Mouse (Mus musculus) hindbrain, postnatal 0 days (tissue): Measurements from ENCODE around the gene Cxcl10. TPM values are rescaled to one million over a fixed set of nuclear protein-coding genes. Genes with fewer than 3 reads are reported as not detected.

Experiments
- ATAC-seq: fragments of 200-750 bp; cut with Nextera tagmentation; 2 replicates; pipeline ENCODE4 v1.8.0; 2017; ENCODE audit warnings: mild to moderate bottlenecking, moderate TSS enrichment, moderate library complexity
- DNase-seq: peaks from one replicate; pipeline ENCODE4 v3.0.0-alpha.2; 2015; ENCODE audit warnings: low spot score
- H3K27ac ChIP-seq: fragments of 300-500 bp; sonication (generic); 2 replicates; pipeline ENCODE4 v1.5.1; 2014; ENCODE audit warnings: mild to moderate bottlenecking
- H3K27me3 ChIP-seq: fragments of 300-500 bp; sonication (generic); 2 replicates; pipeline ENCODE4 v1.6.1; 2014; ENCODE audit warnings: low read length, mixed read lengths; ENCODE audit not compliant: insufficient read depth
- H3K36me3 ChIP-seq: fragments of 300-500 bp; sonication (generic); 2 replicates; pipeline ENCODE4 v1.6.1; 2014; ENCODE audit warnings: low read length, mixed read lengths; ENCODE audit not compliant: insufficient read depth
- H3K4me1 ChIP-seq: fragments of 300-500 bp; sonication (generic); 2 replicates; pipeline ENCODE4 v1.6.1; 2014; ENCODE audit warnings: antibody characterized with exemption, low read length, mixed read lengths; ENCODE audit not compliant: insufficient read depth
- H3K4me2 ChIP-seq: fragments of 300-500 bp; sonication (generic); 2 replicates; pipeline ENCODE4 v1.6.1; 2014; ENCODE audit warnings: low read depth, mild to moderate bottlenecking, low read length, moderate library complexity, mixed read lengths
- H3K4me3 ChIP-seq: fragments of 300-500 bp; sonication (generic); 2 replicates; pipeline ENCODE4 v1.5.1; 2014; ENCODE audit warnings: low read length
- H3K9ac ChIP-seq: fragments of 300-500 bp; sonication (generic); replicated peaks from 2 replicates; pipeline ENCODE4 v1.6.1; 2014; ENCODE audit warnings: mild to moderate bottlenecking, low read length, moderate library complexity, mixed read lengths
- H3K9me3 ChIP-seq: fragments of 300-500 bp; sonication (generic); 2 replicates; pipeline ENCODE4 v1.6.1; 2016; ENCODE audit warnings: low read length, mixed read lengths
- CTCF ChIP-seq: IDR thresholded peaks from 2 replicates; pipeline ENCODE4 v1.5.1; 2016; ENCODE audit warnings: antibody characterized with exemption, control low read depth, low read depth
- WGBS: fragments of 180-500 bp; shearing (Covaris S2); extraction: QIAGEN DNeasy Blood & Tissue Kit; methylation state at CpG from one replicate; pipeline ENCODE4 v1.1.7; 2014; 5-methylcytosine and 5-hydroxymethylcytosine counted together
- polyA plus RNA-seq: library from polyadenylated mRNA; unstranded; fragments of >200 nt; fragmentation: Nextera tagmentation; extraction: Ambion mirVana; gene quantifications from 2 replicates; pipeline ENCODE4 v1.2.1, GENCODE M21; 2015
- total RNA-seq: library from RNA; depleted of rRNA; stranded (reverse); fragments of >200 nt; gene quantifications from 2 replicates; pipeline ENCODE4 v1.2.3, GENCODE M21; 2014

Gene Cxcl10
- total and polyA plus RNA-seq, 2 experiments from 2014 or later, result 0.80 TPM; not detected in 1

GRCm38 (mm10) chr5:92327367-92327766, 21.3 kb downstream of the Cxcl10 start:
- 82% methylated on average over 6 of the region's 6 CpGs for WGBS

GRCm38 (mm10) chr5:92323264-92323663, 25.4 kb downstream of the Cxcl10 start:
- no peak overlapping the region for H3K4me3 ChIP-seq
- no peak overlapping the region for H3K9ac ChIP-seq
- H3K9me3 ChIP-seq, result no peaks in the 10 kb centered on the region
- peak; percentile 4 for DNase-seq
- no peak for ATAC-seq
- no peak overlapping the region for H3K4me2 ChIP-seq
- H3K27ac ChIP-seq, result no peak overlapping the region
- no peaks in the 10 kb centered on the region for H3K27me3 ChIP-seq
- TF ChIP-seq CTCF, result no peak
- H3K4me1 ChIP-seq, result no peaks in the 10 kb centered on the region
- 71% methylated on average over 5 of the region's 5 CpGs for WGBS
- H3K36me3 ChIP-seq, result no peaks in the 10 kb centered on the region

More at GRCm38 (mm10) chr5:92327367-92327766, 21.3 kb downstream of the Cxcl10 start:
- Histone ChIP-seq H3K4me2 (no peak overlapping the region), H3K27ac (no peak overlapping the region), H3K4me3 (no peak overlapping the region), H3K9me3 (no peaks in the 10 kb centered on the region), H3K36me3 (no peaks in the 10 kb centered on the region), H3K27me3 (no peaks in the 10 kb centered on the region), H3K9ac (no peak overlapping the region), H3K4me1 (no peaks in the 10 kb centered on the region)
- ATAC-seq (no peak), DNase-seq (no peak)
- no peak for TF ChIP-seq CTCF

GRCm38 (mm10) chr5:92322612-92323011, 26.1 kb downstream of the Cxcl10 start:
- H3K9ac ChIP-seq, result no peak overlapping the region
- no peak overlapping the region for H3K27ac ChIP-seq
- H3K4me2 ChIP-seq, result no peak overlapping the region
- no peak overlapping the region for H3K4me3 ChIP-seq
- ATAC-seq (no peak), DNase-seq (no peak)
- no peaks in the 10 kb centered on the region for H3K27me3 ChIP-seq
- no peak for TF ChIP-seq CTCF
- H3K36me3 ChIP-seq, result no peaks in the 10 kb centered on the region
- no peaks in the 10 kb centered on the region for H3K9me3 ChIP-seq
- whole genome bisulfite sequencing, result 89% methylated on average over 4 of the region's 4 CpGs
- no peaks in the 10 kb centered on the region for H3K4me1 ChIP-seq

GRCm38 (mm10) chr5:92321631-92322400, 26.9 kb downstream of the Cxcl10 start:
- DNase-seq (no peak), ATAC-seq (no peak)
- H3K9ac ChIP-seq, result no peak overlapping the region
- H3K27me3 ChIP-seq, result no peaks in the 10 kb centered on the region
- no peak overlapping the region for H3K27ac ChIP-seq
- H3K36me3 ChIP-seq, result no peaks in the 10 kb centered on the region
- H3K4me1 ChIP-seq, result no peaks in the 10 kb centered on the region
- WGBS, result 75% methylated on average over 8 of the region's 8 CpGs
- H3K4me3 ChIP-seq, result no peak overlapping the region
- H3K9me3 ChIP-seq, result no peaks in the 10 kb centered on the region
- H3K4me2 ChIP-seq, result no peak overlapping the region
- TF ChIP-seq CTCF, result no peak

GRCm38 (mm10) chr5:92318596-92318995, 30.1 kb downstream of the Cxcl10 start:
- no peak overlapping the region for H3K4me2 ChIP-seq
- no peaks in the 10 kb centered on the region for H3K4me1 ChIP-seq
- ATAC-seq (no peak), DNase-seq (no peak)
- no peak overlapping the region for H3K9ac ChIP-seq
- no peaks in the 10 kb centered on the region for H3K36me3 ChIP-seq
- H3K27me3 ChIP-seq, result no peaks in the 10 kb centered on the region
- TF ChIP-seq CTCF, result no peak
- H3K4me3 ChIP-seq, result no peak overlapping the region
- no peaks in the 10 kb centered on the region for H3K9me3 ChIP-seq
- WGBS, result 91% methylated on average over 14 of the region's 14 CpGs
- H3K27ac ChIP-seq, result no peak overlapping the region

- H3K27ac ChIP-seq, result no peak overlapping the region
- ATAC-seq (no peak), DNase-seq (no peak)
- no peak overlapping the region for H3K9ac ChIP-seq
- no peak for TF ChIP-seq CTCF
- no peak overlapping the region for H3K4me2 ChIP-seq
- no peaks in the 10 kb centered on the region for H3K9me3 ChIP-seq
- H3K36me3 ChIP-seq, result no peaks in the 10 kb centered on the region
- WGBS, result 87% methylated on average over 7 of the region's 7 CpGs
- no peak overlapping the region for H3K4me3 ChIP-seq
- H3K4me1 ChIP-seq, result no peaks in the 10 kb centered on the region
- H3K27me3 ChIP-seq, result no peaks in the 10 kb centered on the region
These were observed 30.6 kb downstream of the Cxcl10 start for GRCm38 (mm10) chr5:92318119-92318518.

- no peak for TF ChIP-seq CTCF
- ATAC-seq (no peak), DNase-seq (no peak)
- Histone ChIP-seq H3K4me1 (peaks cover 4% of the 10 kb centered on the region; the same call in 1 of the 2 replicates), H3K4me3 (no peak overlapping the region), H3K27me3 (no peaks in the 10 kb centered on the region), H3K36me3 (no peaks in the 10 kb centered on the region), H3K9me3 (no peaks in the 10 kb centered on the region), H3K9ac (no peak overlapping the region), H3K27ac (no peak overlapping the region), H3K4me2 (no peak overlapping the region)
- 75% methylated on average over 7 of the region's 7 CpGs for WGBS
These were observed 34.9 kb downstream of the Cxcl10 start for GRCm38 (mm10) chr5:92313776-92314175.
